Mouse (Mus musculus) embryonic fibroblast, embryonic 13.5 days (primary cell): ENCODE results near the gene Ttyh3.

ENCODE experiments used
- CTCF ChIP-seq: IDR thresholded peaks from 2 replicates; pipeline ENCODE4 v1.5.1; 2011; ENCODE audit warnings: mild to moderate bottlenecking, control low read depth, low read length, moderate library complexity, borderline replicate concordance; ENCODE audit not compliant: insufficient read depth
- POLR2A ChIP-seq: IDR thresholded peaks from 2 replicates; pipeline ENCODE4 v1.6.1; 2011; ENCODE audit warnings: low read depth, mild to moderate bottlenecking, control low read depth, low read length, moderate library complexity

GRCm38 (mm10) chr5:140581569-140581968, 67.3 kb downstream of the Ttyh3 start:
- no peak for TF ChIP-seq POLR2A
- no peak for TF ChIP-seq CTCF
